Comparison of ENCODE assay signal across 8 mouse cellular contexts in genomic region chrX:12839406-12840159, GRCm38 (mm10).
A peak's percentile ranks its signal among the peaks of the same experiment; 100 is the strongest.
DNase-seq lines count a peak whose midpoint lies in the region; ATAC-seq and TF ChIP-seq lines count a peak whose summit lies in the region.

No protein-coding gene starts in this region.

- peak overlapping the region; percentile 63 for H3K4me2 ChIP-seq in intestine, postnatal 0 days (replicated peaks; ENCODE audit: low read depth)

- ATAC-seq in intestine, postnatal 0 days = peak; percentile 45; the same call in 1 of the 2 replicates

- no peaks in the 10 kb centered on the region for H3K36me3 ChIP-seq in intestine, postnatal 0 days (ENCODE audit: control insufficient read depth, insufficient read depth)

- peak overlapping the region; percentile 29 for H3K4me3 ChIP-seq in intestine, postnatal 0 days (ENCODE audit: low read depth, low read length)

- intact Hi-C loops in left cerebral cortex, postnatal 36 days (cut with DNase I) = loop anchor here (2.0 kb wide), 1 partner anchor 77 kb away; the partner anchor contains the start of gene Med14

- H3K27me3 ChIP-seq in intestine, postnatal 0 days (replicated peaks; ENCODE audit: control insufficient read depth, insufficient read depth, low read length) = no peaks in the 10 kb centered on the region

- WGBS in intestine, postnatal 0 days = 24% methylated on average over 11 of the region's 11 CpGs

- TF ChIP-seq CTCF in intestine, postnatal 0 days (IDR thresholded peaks at IDR 0.05; ENCODE audit: low read depth) = peak; percentile 71

- DNase-seq in spleen, adult 18-20 months = peak; percentile 17 to 21
- DNase-seq in spleen, adult 12 weeks (ENCODE audit: low spot score) = no peak
- peak; percentile 41 to 59 for DNase-seq in cerebellum, postnatal 25 days
- peak; percentile 63 to 69 for DNase-seq in heart, adult 18-20 months
- DNase-seq in left cerebral cortex, postnatal 36 days (ENCODE audit: low spot score in 2 of 2) = peak; percentile 11 to 28
- DNase-seq in mesoderm, embryonic 11.5 days (ENCODE audit: low read depth, low spot score) = peak; percentile 76
- DNase-seq in spleen, postnatal 36 days (ENCODE audit: low spot score in 2 of 2) = peak; percentile 50 to 62

- no peak overlapping the region for H3K27ac ChIP-seq in intestine, postnatal 0 days (ENCODE audit: low read depth, low read length)

- H3K4me1 ChIP-seq in intestine, postnatal 0 days (replicated peaks; ENCODE audit: control insufficient read depth, insufficient read depth, low read length) = no peaks in the 10 kb centered on the region

- H3K9me3 ChIP-seq in intestine, postnatal 0 days (ENCODE audit: control insufficient read depth) = no peaks in the 10 kb centered on the region

- H3K9ac ChIP-seq in intestine, postnatal 0 days (ENCODE audit: low read depth, low read length) = no peak overlapping the region
